Mouse (Mus musculus): ENCODE data around the gene Dus2.

- no peak for TF ChIP-seq CTCF (IDR thresholded peaks at IDR 0.05; ENCODE audit: control insufficient read depth, insufficient read depth, insufficient read length)
- no peak for TF ChIP-seq MYOG (IDR thresholded peaks at IDR 0.05; ENCODE audit: control insufficient read depth, extremely low read depth, insufficient read length)
Observed at GRCm38 (mm10) chr8:105942026-105942425, 49.1 kb upstream of the Dus2 start.

Measured in C2C12 (cell line).